Mouse (Mus musculus): Measurements from ENCODE around the gene Trex1. TPM values are rescaled to one million over a fixed set of nuclear protein-coding genes. Genes with fewer than 3 reads are reported as not detected.

Gene Trex1
- total RNA-seq, 1 experiment, result 7.4 TPM

DNA sequence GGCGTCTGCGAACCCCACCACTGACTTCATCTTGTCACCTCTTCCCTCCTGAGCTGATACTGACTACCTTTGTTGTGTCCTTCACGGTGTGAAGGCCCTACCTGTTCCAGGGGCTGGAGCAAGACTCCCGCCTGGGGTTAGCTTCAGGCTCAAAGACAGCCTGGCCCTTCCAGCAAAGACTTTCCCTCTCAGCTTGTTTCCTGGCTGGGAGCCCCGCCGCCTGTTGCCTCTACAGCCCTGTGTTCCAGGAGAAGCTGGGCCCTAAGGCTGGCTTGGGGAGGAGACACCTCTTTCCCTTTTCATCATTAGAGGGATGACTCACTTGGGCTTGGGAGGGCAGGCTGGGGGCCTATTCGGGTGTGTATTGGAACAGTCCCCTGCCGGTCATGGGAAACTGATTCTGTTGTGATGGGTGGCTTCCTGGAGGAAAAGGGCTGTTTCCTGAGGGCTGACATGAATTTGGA is 20.6 kb downstream of the Trex1 start:
- DNase-seq (ENCODE audit: low read depth, low spot score), result peak; percentile 28
- H3K27ac ChIP-seq (ENCODE audit: insufficient read depth, low read depth, low read length, poor library complexity, severe bottlenecking), result peak overlapping the region; percentile 33
- H3K9ac ChIP-seq (ENCODE audit: insufficient read depth, low read depth, low read length, poor library complexity, severe bottlenecking), result peak overlapping the region; percentile 82
- peaks cover 0 to 11% of the 10 kb centered on the region in 2 experiments; a peak in 1 of 4 replicates for H3K4me1 ChIP-seq (ENCODE audit: control insufficient read depth in 2 of 2, insufficient read depth in 2 of 2, low read length in 2 of 2, poor library complexity in 1 of 2)
- TF ChIP-seq MAFK (IDR thresholded peaks at IDR 0.05; ENCODE audit: insufficient read depth, low read depth, low read length) (no peak), CHD2 (IDR thresholded peaks at IDR 0.05; ENCODE audit: low read depth, low read length) (no peak), HCFC1 (IDR thresholded peaks at IDR 0.05; ENCODE audit: borderline replicate concordance, insufficient read depth, low read length) (no peak), ZNF384 (IDR thresholded peaks at IDR 0.05; ENCODE audit: low read depth, low read length) (no peak), ZC3H11A (IDR thresholded peaks at IDR 0.05; ENCODE audit: borderline replicate concordance, low read depth, low read length) (no peak)
- in situ Hi-C loops (cut with MboI; ENCODE audit: low sequenced_read_pairs in 2 of 2, unreplicated experiment in 2 of 2), result no loop called here
- H3K36me3 ChIP-seq (ENCODE audit: control insufficient read depth, insufficient read depth, low read length, poor library complexity, severe bottlenecking), result no peaks in the 10 kb centered on the region
- no peaks in the 10 kb centered on the region for H3K9me3 ChIP-seq (ENCODE audit: control insufficient read depth, insufficient read depth, low read depth, low read length)
- peak overlapping the region; percentile 78 to 91 for H3K4me3 ChIP-seq (ENCODE audit: insufficient read depth in 1 of 2, low read depth in 1 of 2, low read length in 2 of 2, poor library complexity in 1 of 2, severe bottlenecking in 1 of 2)

DNA sequence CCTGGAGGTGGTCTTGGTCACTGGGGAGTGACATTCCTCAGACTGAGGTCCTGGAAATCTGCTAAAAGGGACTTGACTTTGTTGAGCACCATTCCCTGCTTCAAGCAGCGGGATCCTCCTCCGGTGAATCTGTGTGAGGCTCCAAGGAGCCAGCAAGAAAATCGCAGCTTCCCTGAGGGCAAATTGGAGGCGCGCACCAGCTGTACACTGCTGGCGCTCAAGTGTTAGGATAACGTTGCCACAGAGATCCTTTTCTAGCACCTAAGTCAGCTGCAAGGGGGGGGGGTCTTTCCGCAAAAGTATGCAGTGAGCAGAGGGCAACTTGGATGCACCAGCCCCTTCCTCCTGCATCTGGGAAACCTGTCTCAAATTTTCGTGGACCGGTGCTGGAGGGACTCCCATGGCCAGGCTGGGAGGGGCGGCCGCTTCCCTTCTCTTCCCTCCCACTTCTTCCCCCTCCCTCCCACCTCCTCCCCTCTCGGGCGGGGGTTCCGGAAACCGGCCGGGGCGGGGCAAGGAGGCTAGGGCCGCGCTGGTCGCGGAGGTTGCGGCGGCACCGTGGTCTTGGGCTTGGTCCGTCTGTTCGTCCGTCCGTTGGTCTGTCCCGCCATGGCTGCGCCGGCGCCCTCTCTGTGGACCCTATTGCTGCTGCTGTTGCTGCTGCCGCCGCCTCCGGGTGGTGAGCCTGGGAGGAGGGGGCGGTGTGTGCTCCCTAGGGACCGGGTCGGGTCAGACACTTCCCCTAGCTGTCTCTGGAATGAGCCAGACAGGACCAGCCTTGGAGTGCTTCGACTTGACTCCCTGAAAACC is 21.2 kb downstream of the Trex1 start, which contains the start of gene Shisa5:
Gene Shisa5 (plus strand): TSS at position 480 of the 810 bp plus-strand sequence.
- peak within 1 kb of the TSS; percentile 82 for H3K9ac ChIP-seq (ENCODE audit: insufficient read depth, low read depth, low read length, poor library complexity, severe bottlenecking)
- H3K9me3 ChIP-seq (ENCODE audit: control insufficient read depth, insufficient read depth, low read depth, low read length), result no peaks in the 10 kb centered on the region
- no peak for TF ChIP-seq ZNF384 (IDR thresholded peaks at IDR 0.05; ENCODE audit: low read depth, low read length)
- TF ChIP-seq HCFC1 (IDR thresholded peaks at IDR 0.05; ENCODE audit: borderline replicate concordance, insufficient read depth, low read length), result no peak
- TF ChIP-seq CHD2 (IDR thresholded peaks at IDR 0.05; ENCODE audit: low read depth, low read length), result no peak
- TF ChIP-seq MAFK (IDR thresholded peaks at IDR 0.05; ENCODE audit: insufficient read depth, low read depth, low read length), result no peak
- no peak for TF ChIP-seq ZC3H11A (IDR thresholded peaks at IDR 0.05; ENCODE audit: borderline replicate concordance, low read depth, low read length)
- peak within 1 kb of the TSS; percentile 78 to 91 for H3K4me3 ChIP-seq (ENCODE audit: insufficient read depth in 1 of 2, low read depth in 1 of 2, low read length in 2 of 2, poor library complexity in 1 of 2, severe bottlenecking in 1 of 2)
- H3K27ac ChIP-seq (ENCODE audit: insufficient read depth, low read depth, low read length, poor library complexity, severe bottlenecking), result peak within 1 kb of the TSS; percentile 33
- no peaks in the 10 kb centered on the region for H3K36me3 ChIP-seq (ENCODE audit: control insufficient read depth, insufficient read depth, low read length, poor library complexity, severe bottlenecking)
- peaks cover 0 to 13% of the 10 kb centered on the region in 2 experiments; a peak in 1 of 4 replicates for H3K4me1 ChIP-seq (ENCODE audit: control insufficient read depth in 2 of 2, insufficient read depth in 2 of 2, low read length in 2 of 2, poor library complexity in 1 of 2)
- in situ Hi-C loops (cut with MboI; ENCODE audit: low sequenced_read_pairs in 2 of 2, unreplicated experiment in 2 of 2), result no loop called here
- DNase-seq (ENCODE audit: low read depth, low spot score), result peak; percentile 60

DNA sequence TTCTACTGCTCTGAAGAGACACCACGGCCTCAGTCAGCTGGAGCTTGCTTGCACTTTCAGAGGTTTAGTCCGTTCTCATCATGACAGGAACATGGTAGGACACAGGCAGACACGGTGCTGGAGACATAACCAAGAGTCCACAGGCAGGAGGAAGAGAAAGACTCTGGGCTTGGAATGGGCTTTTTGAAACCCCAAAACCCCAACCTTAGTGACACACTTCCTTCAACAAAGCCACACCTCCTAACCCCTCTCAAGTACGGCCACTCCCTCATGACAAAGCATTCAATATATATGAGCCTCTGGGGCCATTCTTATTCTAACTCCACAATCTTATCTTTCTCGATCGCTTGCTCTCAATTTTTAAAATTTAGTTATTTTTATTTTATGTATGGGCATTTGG is 27.1 kb downstream of the Trex1 start:
- Histone ChIP-seq H3K4me3 (ENCODE audit: insufficient read depth in 1 of 2, low read depth in 1 of 2, low read length in 2 of 2, poor library complexity in 1 of 2, severe bottlenecking in 1 of 2) (no peak overlapping the region), H3K36me3 (ENCODE audit: control insufficient read depth, insufficient read depth, low read length, poor library complexity, severe bottlenecking) (no peaks in the 10 kb centered on the region), H3K9ac (ENCODE audit: insufficient read depth, low read depth, low read length, poor library complexity, severe bottlenecking) (no peak overlapping the region), H3K27ac (ENCODE audit: insufficient read depth, low read depth, low read length, poor library complexity, severe bottlenecking) (no peak overlapping the region), H3K4me1 (ENCODE audit: control insufficient read depth in 2 of 2, insufficient read depth in 2 of 2, low read length in 2 of 2, poor library complexity in 1 of 2) (peaks cover 0 to 12% of the 10 kb centered on the region in 2 experiments; a peak in 1 of 4 replicates), H3K9me3 (ENCODE audit: control insufficient read depth, insufficient read depth, low read depth, low read length) (no peaks in the 10 kb centered on the region)
- no peak for TF ChIP-seq MAFK (IDR thresholded peaks at IDR 0.05; ENCODE audit: insufficient read depth, low read depth, low read length)
- in situ Hi-C loops (cut with MboI; ENCODE audit: low sequenced_read_pairs in 2 of 2, unreplicated experiment in 2 of 2), result no loop called here
- DNase-seq (ENCODE audit: low read depth, low spot score), result no peak

DNA sequence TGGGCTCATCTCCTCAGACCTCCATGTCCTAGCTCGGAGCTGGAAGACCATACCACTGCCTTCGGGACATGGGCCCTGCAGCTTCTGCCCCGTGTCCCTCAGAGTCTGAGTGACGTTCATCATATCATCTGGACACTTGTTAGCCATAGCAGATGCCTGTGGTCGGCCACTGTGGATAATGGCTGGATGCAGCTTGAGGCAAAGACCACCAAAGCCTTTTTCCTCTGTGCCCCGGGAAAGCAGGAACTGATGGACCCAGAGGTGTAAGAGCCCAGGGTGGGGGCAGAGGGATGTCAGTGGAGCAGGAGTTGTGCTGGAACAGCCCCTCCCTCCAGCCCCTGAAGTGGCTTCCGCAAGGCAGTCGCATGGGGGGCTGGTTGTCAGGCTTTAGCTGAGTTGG is 27.8 kb downstream of the Trex1 start:
- Histone ChIP-seq H3K4me1 (ENCODE audit: control insufficient read depth in 2 of 2, insufficient read depth in 2 of 2, low read length in 2 of 2, poor library complexity in 1 of 2) (peaks cover 0 to 12% of the 10 kb centered on the region in 2 experiments; a peak in 1 of 4 replicates), H3K36me3 (ENCODE audit: control insufficient read depth, insufficient read depth, low read length, poor library complexity, severe bottlenecking) (no peaks in the 10 kb centered on the region), H3K9ac (ENCODE audit: insufficient read depth, low read depth, low read length, poor library complexity, severe bottlenecking) (no peak overlapping the region), H3K4me3 (ENCODE audit: insufficient read depth in 1 of 2, low read depth in 1 of 2, low read length in 2 of 2, poor library complexity in 1 of 2, severe bottlenecking in 1 of 2) (no peak overlapping the region), H3K27ac (ENCODE audit: insufficient read depth, low read depth, low read length, poor library complexity, severe bottlenecking) (no peak overlapping the region), H3K9me3 (ENCODE audit: control insufficient read depth, insufficient read depth, low read depth, low read length) (no peaks in the 10 kb centered on the region)
- in situ Hi-C loops (cut with MboI; ENCODE audit: low sequenced_read_pairs in 2 of 2, unreplicated experiment in 2 of 2), result no loop called here
- TF ChIP-seq ZC3H11A (IDR thresholded peaks at IDR 0.05; ENCODE audit: borderline replicate concordance, low read depth, low read length) (no peak), CHD2 (IDR thresholded peaks at IDR 0.05; ENCODE audit: low read depth, low read length) (no peak), MAFK (IDR thresholded peaks at IDR 0.05; ENCODE audit: insufficient read depth, low read depth, low read length) (no peak), HCFC1 (IDR thresholded peaks at IDR 0.05; ENCODE audit: borderline replicate concordance, insufficient read depth, low read length) (no peak), ZNF384 (IDR thresholded peaks at IDR 0.05; ENCODE audit: low read depth, low read length) (no peak)
- no peak for DNase-seq (ENCODE audit: low read depth, low spot score)

Data from ES-E14 (cell line).